Mouse (Mus musculus) kidney, embryonic 15.5 days (tissue): Measurements from ENCODE around the gene Pglyrp1. TPM values are rescaled to one million over a fixed set of nuclear protein-coding genes. Genes with fewer than 3 reads are reported as not detected.
"Not testable (repeated sequence)": the region's sequence is repeated elsewhere in the genome, so short reads cannot be mapped to it uniquely, and the experiment has no call there.

Source experiments
- ATAC-seq: fragments of 200-750 bp; cut with Nextera tagmentation; replicated peaks from 2 replicates; pipeline ENCODE4 v1.8.0; 2017; ENCODE audit warnings: moderate TSS enrichment; ENCODE audit not compliant: low FRiP score
- H3K27ac ChIP-seq: fragments of 300-500 bp; sonication (generic); 2 replicates; pipeline ENCODE4 v1.5.1; 2015; ENCODE audit warnings: mild to moderate bottlenecking, inconsistent platforms
- H3K27me3 ChIP-seq: fragments of 300-500 bp; sonication (generic); 2 replicates; pipeline ENCODE4 v1.6.1; 2015; ENCODE audit warnings: inconsistent platforms
- H3K36me3 ChIP-seq: fragments of 300-500 bp; sonication (generic); 2 replicates; pipeline ENCODE4 v1.6.1; 2015; ENCODE audit warnings: inconsistent platforms
- H3K4me1 ChIP-seq: fragments of 300-500 bp; sonication (generic); 2 replicates; pipeline ENCODE4 v1.6.1; 2015; ENCODE audit warnings: inconsistent platforms
- H3K4me2 ChIP-seq: fragments of 300-500 bp; sonication (generic); 2 replicates; pipeline ENCODE4 v1.6.1; 2015; ENCODE audit warnings: moderate library complexity, mild to moderate bottlenecking, inconsistent platforms
- H3K4me3 ChIP-seq: fragments of 300-500 bp; sonication (generic); replicated peaks from 2 replicates; pipeline ENCODE4 v1.5.1; 2015; ENCODE audit warnings: mild to moderate bottlenecking, inconsistent platforms
- H3K9ac ChIP-seq: fragments of 300-500 bp; sonication (generic); 2 replicates; pipeline ENCODE4 v1.6.1; 2015; ENCODE audit warnings: mild to moderate bottlenecking, inconsistent platforms
- H3K9me3 ChIP-seq: fragments of 300-500 bp; sonication (generic); replicated peaks from 2 replicates; pipeline ENCODE4 v1.6.1; 2016; ENCODE audit warnings: inconsistent platforms
- WGBS: fragments of 180-500 bp; shearing (Covaris S2); methylation state at CpG from one replicate; pipeline ENCODE4 v1.1.7; 2015; ENCODE audit warnings: mixed read lengths; 5-methylcytosine and 5-hydroxymethylcytosine counted together
- polyA plus RNA-seq: library from polyadenylated mRNA; unstranded; fragments of >200 nt; fragmentation: Nextera tagmentation; extraction: Ambion mirVana; gene quantifications from 2 replicates; pipeline ENCODE4 v1.2.1, GENCODE M21; 2015

The Pglyrp1 gene
- polyA plus RNA-seq, result 2.3 and 4.8 TPM in 2 replicates

DNA sequence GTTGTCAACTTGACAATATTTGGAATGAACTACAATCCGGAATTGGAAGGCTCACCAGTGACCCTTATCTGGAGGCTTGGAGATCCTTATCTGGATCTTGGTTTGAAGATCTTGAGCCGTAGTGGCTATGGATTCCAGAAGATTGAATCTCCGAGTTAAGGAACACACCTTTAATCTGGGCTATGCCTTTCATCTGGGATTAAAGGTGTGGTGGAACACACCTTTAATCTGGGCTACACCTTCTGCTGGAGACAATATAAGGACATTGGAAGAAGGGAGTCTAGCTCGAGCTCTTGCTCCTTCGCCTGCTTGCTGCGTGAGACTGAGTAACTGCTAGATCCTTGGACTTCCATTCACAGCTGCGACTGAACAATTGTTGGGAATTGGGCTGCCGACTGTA, at the start of gene Pglyrp1:
TSS of gene Pglyrp1 (plus strand) at position 301 of the 400 bp plus-strand sequence.
- peak within 1 kb of the TSS; percentile 75 for H3K4me2 ChIP-seq
- 86% methylated on average over 1 of the region's 8 CpGs for WGBS
- H3K27ac ChIP-seq, H3K4me1 ChIP-seq, ATAC-seq, H3K9ac ChIP-seq, H3K27me3 ChIP-seq, H3K4me3 ChIP-seq, H3K9me3 ChIP-seq, H3K36me3 ChIP-seq: not testable (repeated sequence)

DNA sequence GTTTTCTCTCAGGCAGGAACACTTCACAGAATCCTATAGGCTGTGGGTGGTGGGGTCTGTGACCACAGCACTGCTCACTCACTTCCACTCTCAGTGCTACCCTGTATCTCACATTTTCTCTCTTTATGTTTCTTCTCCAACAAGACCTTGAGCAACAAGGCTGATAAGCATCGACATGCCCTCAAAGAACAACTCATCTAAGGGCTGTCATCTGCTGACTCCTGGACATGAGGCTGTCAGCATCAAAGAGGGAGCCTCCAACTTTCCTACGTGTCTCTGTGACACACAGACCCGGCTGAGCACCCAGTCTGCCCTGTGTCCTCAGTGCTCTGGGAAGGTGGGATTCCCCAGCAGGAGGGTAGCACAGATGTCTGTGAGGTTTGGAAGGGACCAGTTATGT, 49.6 kb upstream of the Pglyrp1 start, which contains the start of gene Psg17:
TSS of gene Psg17 (minus strand) at position 101 of the 400 bp plus-strand sequence.
- Histone ChIP-seq H3K4me3 (no peak within 1 kb of the TSS), H3K36me3 (no peaks in the 10 kb centered on the region), H3K4me2 (no peak within 1 kb of the TSS), H3K9me3 (no peaks in the 10 kb centered on the region), H3K27me3 (no peaks in the 10 kb centered on the region), H3K9ac (no peak within 1 kb of the TSS), H3K27ac (no peak within 1 kb of the TSS), H3K4me1 (no peaks in the 10 kb centered on the region)
- no peak for ATAC-seq
- 73% methylated on average over 3 of the region's 3 CpGs for WGBS

DNA sequence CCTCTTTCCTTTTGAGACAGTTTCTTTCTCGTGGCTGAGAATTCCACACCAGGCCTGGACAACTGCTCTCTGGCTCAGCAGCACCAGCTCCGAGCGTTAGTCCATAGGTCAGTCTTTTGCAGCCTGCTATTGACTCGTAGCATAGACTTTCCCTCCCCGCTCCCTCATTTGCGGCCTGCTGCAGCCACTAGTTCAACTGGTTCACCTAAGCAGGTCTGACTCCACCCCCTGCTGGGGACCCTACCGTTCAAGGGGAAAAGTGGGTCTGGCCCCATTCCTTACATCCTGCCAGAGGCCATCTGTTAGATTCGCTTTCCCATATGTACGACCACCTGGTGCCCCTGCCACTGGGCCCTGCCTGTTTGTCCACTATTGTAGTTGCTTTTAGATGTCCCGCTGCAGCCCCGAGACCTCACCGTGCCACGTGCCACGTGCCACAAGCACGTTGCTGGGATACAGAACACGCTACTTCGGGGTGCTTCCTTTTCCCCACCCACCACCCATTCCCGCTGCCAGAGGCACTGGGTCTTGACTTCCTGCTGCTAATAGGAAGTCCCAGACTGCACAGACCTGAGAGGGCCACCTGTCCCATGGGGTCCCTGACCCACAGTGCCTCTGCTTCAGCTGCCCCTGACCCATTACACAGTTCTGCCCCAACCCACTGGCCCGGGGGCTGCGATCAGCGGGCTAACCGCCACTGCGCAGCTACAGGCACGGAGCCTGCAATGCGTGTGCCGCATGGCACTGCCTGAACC, 43.2 kb upstream of the Pglyrp1 start:
- 68% methylated on average over 26 of the region's 26 CpGs for WGBS
- Histone ChIP-seq H3K27me3 (peaks cover 11% of the 10 kb centered on the region; the same call in 1 of the 2 replicates), H3K4me1 (no peaks in the 10 kb centered on the region), H3K27ac (no peak overlapping the region), H3K4me2 (no peak overlapping the region), H3K9me3 (no peaks in the 10 kb centered on the region), H3K9ac (no peak overlapping the region), H3K36me3 (no peaks in the 10 kb centered on the region), H3K4me3 (no peak overlapping the region)
- ATAC-seq, result no peak

DNA sequence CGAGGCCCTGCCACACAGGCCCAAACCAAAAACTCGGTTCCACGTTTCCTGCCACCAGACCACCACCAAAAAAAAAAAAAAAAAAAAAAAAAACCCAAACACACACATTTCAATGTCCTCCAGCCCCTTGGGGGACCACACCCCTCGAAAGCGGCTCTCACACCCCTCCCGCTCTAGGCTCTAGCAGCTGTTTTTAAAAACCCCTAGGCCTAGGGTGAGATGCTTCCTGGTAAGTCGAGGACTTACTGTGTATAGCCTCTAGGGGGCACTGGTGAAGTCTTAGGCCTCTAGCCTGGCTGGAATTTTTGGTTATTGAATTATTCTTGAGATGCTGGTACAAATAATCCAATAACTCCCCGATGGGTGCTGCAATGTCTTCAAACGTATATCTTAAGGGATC, 42.5 kb upstream of the Pglyrp1 start:
- no peak overlapping the region for H3K4me3 ChIP-seq
- WGBS, result 64% methylated on average over 9 of the region's 9 CpGs
- no peak overlapping the region for H3K27ac ChIP-seq
- no peaks in the 10 kb centered on the region for H3K4me1 ChIP-seq
- H3K36me3 ChIP-seq, result no peaks in the 10 kb centered on the region
- no peak for ATAC-seq
- H3K27me3 ChIP-seq, result peaks cover 11% of the 10 kb centered on the region; the same call in 1 of the 2 replicates
- H3K9me3 ChIP-seq, result no peaks in the 10 kb centered on the region; the same call in 1 of the 2 replicates
- H3K9ac ChIP-seq, result no peak overlapping the region
- no peak overlapping the region for H3K4me2 ChIP-seq

DNA sequence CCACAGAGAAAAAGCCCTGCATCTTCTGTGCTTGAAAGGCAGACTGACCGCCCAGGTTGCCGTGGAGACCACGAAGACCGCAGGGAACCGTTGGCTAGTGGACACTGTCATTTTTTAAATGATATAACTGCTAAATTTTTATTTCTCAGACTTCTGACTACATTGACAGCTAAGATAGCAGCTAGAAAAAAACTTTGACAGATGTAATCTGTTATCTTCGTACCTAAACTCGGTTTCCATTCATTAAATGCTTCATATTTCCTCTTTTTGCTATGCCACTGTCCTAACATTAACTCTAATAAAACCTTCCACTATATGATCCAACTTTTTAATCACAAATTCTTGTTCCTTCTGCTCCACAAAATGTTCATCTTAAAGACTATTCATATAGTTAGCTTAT, 41.6 kb upstream of the Pglyrp1 start:
- H3K4me1 ChIP-seq, result no peaks in the 10 kb centered on the region
- H3K4me2 ChIP-seq, result no peak overlapping the region
- peaks cover 11% of the 10 kb centered on the region; the same call in 1 of the 2 replicates for H3K27me3 ChIP-seq
- no peaks in the 10 kb centered on the region; the same call in 1 of the 2 replicates for H3K9me3 ChIP-seq
- no peak overlapping the region for H3K27ac ChIP-seq
- no peaks in the 10 kb centered on the region for H3K36me3 ChIP-seq
- 88% methylated on average over 7 of the region's 7 CpGs for WGBS
- no peak overlapping the region for H3K4me3 ChIP-seq
- H3K9ac ChIP-seq, result no peak overlapping the region
- no peak for ATAC-seq

DNA sequence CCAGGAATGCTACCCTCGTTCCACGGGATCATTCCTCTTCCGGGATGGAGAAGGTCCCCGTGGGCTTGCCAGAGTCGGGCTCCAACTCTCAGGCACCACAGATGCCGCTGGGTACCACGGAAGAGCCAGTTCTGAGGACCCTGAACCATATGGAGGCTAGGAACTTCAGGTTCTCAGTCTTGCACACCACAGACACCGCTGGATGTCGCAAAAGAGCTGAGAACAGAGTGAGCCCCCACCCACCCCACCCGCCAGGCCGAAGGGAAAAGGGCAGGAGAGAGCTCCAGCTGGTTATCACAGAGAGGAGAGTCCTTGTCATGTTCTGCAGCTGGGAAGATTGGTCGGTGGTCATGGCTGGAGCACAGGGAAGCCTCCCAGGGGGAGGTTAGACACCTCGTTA, 38.8 kb upstream of the Pglyrp1 start:
- H3K27ac ChIP-seq, result no peak overlapping the region
- H3K4me2 ChIP-seq, result no peak overlapping the region
- no peak overlapping the region for H3K9ac ChIP-seq
- H3K36me3 ChIP-seq, result no peaks in the 10 kb centered on the region
- WGBS, result 50% methylated on average over 13 of the region's 13 CpGs
- no peaks in the 10 kb centered on the region for H3K4me1 ChIP-seq
- ATAC-seq, result no peak
- H3K4me3 ChIP-seq, result no peak overlapping the region
- no peaks in the 10 kb centered on the region; the same call in 1 of the 2 replicates for H3K9me3 ChIP-seq
- H3K27me3 ChIP-seq, result peaks cover 11% of the 10 kb centered on the region; the same call in 1 of the 2 replicates

DNA sequence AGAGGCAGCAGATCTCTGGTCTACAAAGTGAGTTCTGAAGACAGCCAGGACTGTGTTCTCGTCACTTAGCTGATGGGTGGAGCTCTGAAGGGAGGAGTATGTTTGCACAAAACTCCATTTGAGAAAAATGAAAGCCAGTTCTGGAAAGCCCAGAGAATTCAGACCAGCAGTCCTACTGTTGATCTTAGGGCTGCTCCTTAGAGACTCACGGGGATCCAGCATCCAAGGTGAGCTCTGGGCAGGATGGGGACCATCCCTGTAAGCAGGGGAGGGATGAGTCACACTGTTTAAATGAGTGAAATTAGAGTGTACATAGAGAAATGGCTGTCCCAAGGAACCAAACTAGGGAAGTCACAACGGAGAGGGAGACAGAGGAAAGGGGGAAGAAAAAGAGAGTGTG, 31.3 kb upstream of the Pglyrp1 start, which contains the start of gene Mill2:
TSS of gene Mill2 (plus strand) at position 102 of the 400 bp plus-strand sequence.
- 13% methylated on average over 3 of the region's 3 CpGs for WGBS

DNA sequence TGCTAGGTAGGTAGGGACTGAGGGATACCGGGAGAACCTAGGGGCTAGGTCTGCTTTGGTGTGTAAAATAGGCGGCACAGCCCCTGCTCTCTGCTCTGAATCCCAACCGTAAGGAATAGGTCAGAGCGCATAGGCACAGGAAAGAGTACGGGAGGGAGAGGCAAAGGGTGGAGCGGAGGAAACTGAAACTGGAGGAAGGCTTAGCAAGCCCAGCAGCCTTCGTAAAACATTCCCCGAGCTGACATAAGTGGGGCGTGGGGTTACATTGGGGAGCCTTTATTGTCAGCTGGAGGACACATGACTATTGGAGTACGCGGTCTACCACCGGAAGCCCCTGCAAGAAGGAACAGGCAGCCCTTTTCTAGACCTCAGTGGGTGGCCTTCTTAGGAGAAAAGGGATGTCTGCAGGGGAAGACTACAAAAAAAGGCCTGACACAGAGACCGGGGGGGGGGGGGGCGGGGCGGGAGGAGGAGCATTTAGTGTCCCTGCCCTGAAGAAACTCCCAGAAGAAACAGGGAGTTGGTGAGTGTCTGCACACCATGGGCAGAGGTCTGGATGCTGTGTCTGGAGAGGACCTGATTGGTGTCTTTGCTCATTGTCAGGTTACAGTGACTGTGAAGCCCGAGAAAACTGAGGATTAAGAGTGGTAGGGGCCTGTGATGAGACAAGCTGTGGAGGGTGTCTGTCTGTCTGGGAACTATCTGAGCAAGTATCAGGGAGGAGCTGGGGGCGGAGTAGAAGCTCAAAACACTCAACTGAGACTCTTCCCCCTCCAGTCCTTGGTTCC, 30.6 kb upstream of the Pglyrp1 start:
- Histone ChIP-seq H3K9me3 (no peaks in the 10 kb centered on the region), H3K4me1 (0 out of 2 replicates have a peak, but pooled peaks cover 3% of the 10 kb centered on the region), H3K9ac (peak overlapping the region; percentile 44), H3K4me3 (peak overlapping the region; percentile 42), H3K27me3 (no peaks in the 10 kb centered on the region), H3K4me2 (peak overlapping the region; percentile 58), H3K27ac (peak overlapping the region; percentile 94), H3K36me3 (no peaks in the 10 kb centered on the region)
- ATAC-seq, result peak; percentile 85
- 4% methylated on average over 15 of the region's 17 CpGs for WGBS

More for the DNA sequence above, 31.3 kb upstream of the Pglyrp1 start, which contains the start of gene Mill2:
- H3K4me1 ChIP-seq, result 0 out of 2 replicates have a peak, but pooled peaks cover 3% of the 10 kb centered on the region
- no peaks in the 10 kb centered on the region for H3K9me3 ChIP-seq
- H3K36me3 ChIP-seq, result no peaks in the 10 kb centered on the region
- peak within 1 kb of the TSS; percentile 94 for H3K27ac ChIP-seq
- peak within 1 kb of the TSS; percentile 58 for H3K4me2 ChIP-seq
- H3K4me3 ChIP-seq, result peak within 1 kb of the TSS; percentile 42
- peak within 1 kb of the TSS; percentile 44 for H3K9ac ChIP-seq
- ATAC-seq, result no peak
- H3K27me3 ChIP-seq, result no peaks in the 10 kb centered on the region

DNA sequence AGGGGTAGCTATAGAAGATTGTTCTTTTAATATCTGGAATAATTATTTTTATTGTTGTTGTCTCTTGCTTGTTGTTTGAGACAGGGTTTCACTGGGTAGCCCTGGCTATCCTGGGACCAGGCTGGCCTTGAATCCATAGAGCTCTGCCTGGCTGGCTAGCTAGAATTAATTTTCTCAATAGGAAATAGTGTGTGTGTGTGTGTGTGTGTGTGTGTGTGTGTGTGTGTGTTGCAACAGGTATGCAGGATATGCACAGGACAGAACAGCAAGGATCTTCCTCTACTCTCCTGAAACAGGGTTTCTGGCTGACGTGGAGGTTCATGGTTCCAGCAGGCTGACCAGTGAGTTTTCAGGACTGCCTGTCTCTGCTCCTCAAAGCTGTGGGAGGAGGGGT, 30.0 kb upstream of the Pglyrp1 start:
- H3K9me3 ChIP-seq, result no peaks in the 10 kb centered on the region
- H3K4me3 ChIP-seq, result peak overlapping the region; percentile 28
- H3K36me3 ChIP-seq, result no peaks in the 10 kb centered on the region
- WGBS, result 88% methylated on average over 1 of the region's 1 CpGs
- no peak overlapping the region for H3K9ac ChIP-seq
- H3K4me1 ChIP-seq, result 0 out of 2 replicates have a peak, but pooled peaks cover 3% of the 10 kb centered on the region
- H3K4me2 ChIP-seq, result peak overlapping the region; percentile 58
- H3K27ac ChIP-seq, result peak overlapping the region; percentile 70; the same call in 1 of the 2 replicates
- no peaks in the 10 kb centered on the region for H3K27me3 ChIP-seq
- ATAC-seq, result no peak; the same call in 1 of the 2 replicates

DNA sequence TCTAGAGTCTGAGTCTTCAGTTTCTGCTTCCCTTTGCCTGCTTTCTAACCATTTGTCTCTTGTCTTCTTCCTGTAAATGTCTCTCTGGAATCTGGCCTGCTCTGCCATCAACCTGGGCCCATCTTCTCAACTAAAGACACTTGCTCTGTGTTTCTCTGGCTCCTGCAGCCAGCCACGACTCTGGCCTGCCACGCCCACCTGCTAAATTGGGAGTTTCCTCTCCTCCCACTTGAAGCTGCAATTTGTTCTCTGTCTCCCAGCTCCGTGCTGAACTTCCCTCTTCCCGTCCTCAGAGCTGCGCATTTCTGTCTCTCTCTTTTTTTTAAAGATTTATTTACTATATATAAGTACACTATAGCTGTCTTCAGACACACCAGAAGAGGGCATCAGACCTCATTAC, 26.3 kb upstream of the Pglyrp1 start:
- no peak for ATAC-seq
- Histone ChIP-seq H3K4me1 (0 out of 2 replicates have a peak, but pooled peaks cover 3% of the 10 kb centered on the region), H3K9ac (no peak overlapping the region), H3K4me2 (no peak overlapping the region), H3K9me3 (no peaks in the 10 kb centered on the region), H3K27ac (no peak overlapping the region), H3K4me3 (no peak overlapping the region), H3K27me3 (no peaks in the 10 kb centered on the region), H3K36me3 (no peaks in the 10 kb centered on the region)
- WGBS, result 24% methylated on average over 5 of the region's 5 CpGs

DNA sequence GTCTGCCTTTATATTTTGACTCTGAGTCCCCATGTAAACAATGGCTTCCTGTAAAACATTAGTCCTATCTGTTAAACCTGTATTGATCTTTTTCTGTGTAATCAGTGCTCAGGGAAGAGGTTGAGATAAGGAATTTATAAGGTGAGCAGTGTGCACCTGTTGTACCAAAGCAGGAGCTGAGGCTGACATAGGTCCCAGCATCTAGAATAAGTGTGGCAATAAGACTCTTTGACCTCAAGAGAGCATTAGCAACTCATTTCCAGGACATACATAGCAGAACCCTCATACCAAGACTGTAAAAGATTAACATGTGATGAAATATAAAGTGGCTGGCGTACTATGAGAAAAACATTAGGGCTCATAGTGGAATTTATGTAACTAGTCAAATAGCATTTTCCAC, 22.7 kb upstream of the Pglyrp1 start:
- Histone ChIP-seq H3K4me3 (no peak overlapping the region), H3K27ac (no peak overlapping the region), H3K9ac (no peak overlapping the region), H3K4me2 (no peak overlapping the region), H3K27me3 (no peaks in the 10 kb centered on the region), H3K4me1 (no peaks in the 10 kb centered on the region), H3K9me3 (no peaks in the 10 kb centered on the region), H3K36me3 (no peaks in the 10 kb centered on the region)
- 94% methylated on average over 1 of the region's 1 CpGs for WGBS
- ATAC-seq, result no peak
